Mouse (Mus musculus): ENCODE results near the gene Paf1. TPM values are rescaled to one million over a fixed set of nuclear protein-coding genes. Genes with fewer than 3 reads are reported as not detected.
A peak's percentile ranks its signal among the peaks of the same experiment; 100 is the strongest.

Paf1 gene
- polyA plus RNA-seq, 1 experiment from 2014 or later, result 81.3 TPM

GRCm38 (mm10) chr7:28373891-28374495 lies 18.8 kb upstream of the Paf1 start:
- Histone ChIP-seq H3K9me3 (no peaks in the 10 kb centered on the region), H3K36me3 (peaks cover 23% of the 10 kb centered on the region), H3K4me3 (peak overlapping the region; percentile 22; the same call in 1 of the 2 replicates), H3K4me1 (peaks cover 65% of the 10 kb centered on the region), H3K27me3 (ENCODE audit: insufficient read depth, poor library complexity, severe bottlenecking) (no peaks in the 10 kb centered on the region), H3K27ac (peak overlapping the region; percentile 97)
- no peak for DNase-seq (ENCODE audit: low spot score)
- WGBS, result 82% methylated on average over 7 of the region's 7 CpGs

- Histone ChIP-seq H3K27ac (peak overlapping the region; percentile 97), H3K27me3 (ENCODE audit: insufficient read depth, poor library complexity, severe bottlenecking) (no peaks in the 10 kb centered on the region), H3K4me3 (peak overlapping the region; percentile 55), H3K9me3 (no peaks in the 10 kb centered on the region), H3K4me1 (peaks cover 64% of the 10 kb centered on the region), H3K36me3 (peaks cover 16% of the 10 kb centered on the region)
- WGBS, result 74% methylated on average over 10 of the region's 10 CpGs
- no peak for DNase-seq (ENCODE audit: low spot score)
These were observed 18.1 kb upstream of the Paf1 start for GRCm38 (mm10) chr7:28374647-28375046.

- peak; percentile 97 for DNase-seq (ENCODE audit: low spot score)
- no peaks in the 10 kb centered on the region for H3K9me3 ChIP-seq
- H3K36me3 ChIP-seq, result peaks cover 9% of the 10 kb centered on the region
- peak overlapping the region; percentile 55 for H3K4me3 ChIP-seq
- no peaks in the 10 kb centered on the region for H3K27me3 ChIP-seq (ENCODE audit: insufficient read depth, poor library complexity, severe bottlenecking)
- peak overlapping the region; percentile 97 for H3K27ac ChIP-seq
- WGBS, result under 1% methylated on average over 36 of the region's 36 CpGs
- peaks cover 60% of the 10 kb centered on the region for H3K4me1 ChIP-seq
These were observed 17.4 kb upstream of the Paf1 start for GRCm38 (mm10) chr7:28375176-28375921.

GRCm38 (mm10) chr7:28376011-28376771 lies 16.6 kb upstream of the Paf1 start:
- peaks cover 61% of the 10 kb centered on the region for H3K4me1 ChIP-seq
- no peaks in the 10 kb centered on the region for H3K27me3 ChIP-seq (ENCODE audit: insufficient read depth, poor library complexity, severe bottlenecking)
- H3K4me3 ChIP-seq, result peak overlapping the region; percentile 55
- H3K9me3 ChIP-seq, result no peaks in the 10 kb centered on the region
- WGBS, result 2% methylated on average over 30 of the region's 30 CpGs
- DNase-seq (ENCODE audit: low spot score), result peak; percentile 90
- peaks cover 9% of the 10 kb centered on the region for H3K36me3 ChIP-seq
- H3K27ac ChIP-seq, result peak overlapping the region; percentile 97

- Histone ChIP-seq H3K9me3 (no peaks in the 10 kb centered on the region), H3K4me3 (peak overlapping the region; percentile 80), H3K27me3 (ENCODE audit: insufficient read depth, poor library complexity, severe bottlenecking) (no peaks in the 10 kb centered on the region), H3K4me1 (peaks cover 73% of the 10 kb centered on the region), H3K36me3 (peaks cover 9% of the 10 kb centered on the region), H3K27ac (peak overlapping the region; percentile 97)
- WGBS, result 64% methylated on average over 18 of the region's 18 CpGs
- DNase-seq (ENCODE audit: low spot score), result no peak
These were observed 15.3 kb upstream of the Paf1 start for GRCm38 (mm10) chr7:28377190-28378065.

GRCm38 (mm10) chr7:28378066-28378690 lies 14.6 kb upstream of the Paf1 start:
- peak overlapping the region; percentile 80 for H3K4me3 ChIP-seq
- H3K36me3 ChIP-seq, result peaks cover 9% of the 10 kb centered on the region
- no peak for DNase-seq (ENCODE audit: low spot score)
- peaks cover 81% of the 10 kb centered on the region for H3K4me1 ChIP-seq
- no peaks in the 10 kb centered on the region for H3K9me3 ChIP-seq
- H3K27ac ChIP-seq, result peak overlapping the region; percentile 97
- 33% methylated on average over 32 of the region's 32 CpGs for WGBS
- no peaks in the 10 kb centered on the region for H3K27me3 ChIP-seq (ENCODE audit: insufficient read depth, poor library complexity, severe bottlenecking)

GRCm38 (mm10) chr7:28378769-28379651 lies 13.7 kb upstream of the Paf1 start:
- Histone ChIP-seq H3K4me3 (peak overlapping the region; percentile 80), H3K27ac (peak overlapping the region; percentile 97), H3K4me1 (peaks cover 83% of the 10 kb centered on the region), H3K36me3 (peaks cover 9% of the 10 kb centered on the region), H3K9me3 (no peaks in the 10 kb centered on the region), H3K27me3 (ENCODE audit: insufficient read depth, poor library complexity, severe bottlenecking) (no peaks in the 10 kb centered on the region)
- WGBS, result under 1% methylated on average over 53 of the region's 53 CpGs
- DNase-seq (ENCODE audit: low spot score), result peak; percentile 95

- H3K9me3 ChIP-seq, result no peaks in the 10 kb centered on the region
- H3K36me3 ChIP-seq, result peaks cover 10% of the 10 kb centered on the region
- H3K27ac ChIP-seq, result peak within 1 kb of the TSS; percentile 97
- H3K4me1 ChIP-seq, result peaks cover 72% of the 10 kb centered on the region
- H3K27me3 ChIP-seq (ENCODE audit: insufficient read depth, poor library complexity, severe bottlenecking), result no peaks in the 10 kb centered on the region
- 48% methylated on average over 17 of the region's 17 CpGs for WGBS
- DNase-seq (ENCODE audit: low spot score), result no peak
- peak within 1 kb of the TSS; percentile 80 for H3K4me3 ChIP-seq
These were observed 12.3 kb upstream of the Paf1 start, which contains the start of gene Zfp36 for GRCm38 (mm10) chr7:28380237-28381016. Gene Zfp36, minus strand, starts transcription at chr7:28380253.

- DNase-seq (ENCODE audit: low spot score), result peak; percentile 92
- 4% methylated on average over 30 of the region's 30 CpGs for WGBS
- Histone ChIP-seq H3K4me3 (peak overlapping the region; percentile 52), H3K27me3 (ENCODE audit: insufficient read depth, poor library complexity, severe bottlenecking) (no peaks in the 10 kb centered on the region), H3K36me3 (peaks cover 18% of the 10 kb centered on the region), H3K9me3 (no peaks in the 10 kb centered on the region), H3K27ac (peak overlapping the region; percentile 96), H3K4me1 (peaks cover 64% of the 10 kb centered on the region)
These were observed 11.5 kb upstream of the Paf1 start for GRCm38 (mm10) chr7:28381017-28381790.

- Histone ChIP-seq H3K27me3 (ENCODE audit: insufficient read depth, poor library complexity, severe bottlenecking) (no peaks in the 10 kb centered on the region), H3K4me3 (peak overlapping the region; percentile 52), H3K36me3 (peaks cover 20% of the 10 kb centered on the region), H3K27ac (peak overlapping the region; percentile 96), H3K4me1 (peaks cover 61% of the 10 kb centered on the region), H3K9me3 (no peaks in the 10 kb centered on the region)
- WGBS, result under 1% methylated on average over 20 of the region's 20 CpGs
- peak; percentile 95 for DNase-seq (ENCODE audit: low spot score)
These were observed 10.8 kb upstream of the Paf1 start for GRCm38 (mm10) chr7:28381938-28382337.
